Mouse (Mus musculus) megakaryocyte progenitor cell, adult 5-6 weeks (primary cell): ENCODE data around the gene Cfap299. TPM values are rescaled to one million over a fixed set of nuclear protein-coding genes. Genes with fewer than 3 reads are reported as not detected.
"Not testable (repeated sequence)": the region's sequence is repeated elsewhere in the genome, so short reads cannot be mapped to it uniquely, and the experiment has no call there.

Source experiments
- ATAC-seq: replicated peaks from 2 replicates; pipeline ENCODE4 v1.8.0; 2016; ENCODE audit warnings: mild to moderate bottlenecking, moderate TSS enrichment, inconsistent platforms; ENCODE audit not compliant: poor library complexity
- total RNA-seq, 2 experiments: library from RNA; stranded (forward) in 1 of 2; stranded (reverse) in 1 of 2; fragments of 157-497, 149-512 nt in 1 of 2; fragments of 200-1000 nt in 1 of 2; gene quantifications; 2 replicates each; pipeline versions ENCODE4 v1.2.3 to v1.2.4; 2015 to 2017

The Cfap299 gene
- not detected in 2 replicates for total RNA-seq (2015)
- not detected in 2 replicates for total RNA-seq (2017)

DNA sequence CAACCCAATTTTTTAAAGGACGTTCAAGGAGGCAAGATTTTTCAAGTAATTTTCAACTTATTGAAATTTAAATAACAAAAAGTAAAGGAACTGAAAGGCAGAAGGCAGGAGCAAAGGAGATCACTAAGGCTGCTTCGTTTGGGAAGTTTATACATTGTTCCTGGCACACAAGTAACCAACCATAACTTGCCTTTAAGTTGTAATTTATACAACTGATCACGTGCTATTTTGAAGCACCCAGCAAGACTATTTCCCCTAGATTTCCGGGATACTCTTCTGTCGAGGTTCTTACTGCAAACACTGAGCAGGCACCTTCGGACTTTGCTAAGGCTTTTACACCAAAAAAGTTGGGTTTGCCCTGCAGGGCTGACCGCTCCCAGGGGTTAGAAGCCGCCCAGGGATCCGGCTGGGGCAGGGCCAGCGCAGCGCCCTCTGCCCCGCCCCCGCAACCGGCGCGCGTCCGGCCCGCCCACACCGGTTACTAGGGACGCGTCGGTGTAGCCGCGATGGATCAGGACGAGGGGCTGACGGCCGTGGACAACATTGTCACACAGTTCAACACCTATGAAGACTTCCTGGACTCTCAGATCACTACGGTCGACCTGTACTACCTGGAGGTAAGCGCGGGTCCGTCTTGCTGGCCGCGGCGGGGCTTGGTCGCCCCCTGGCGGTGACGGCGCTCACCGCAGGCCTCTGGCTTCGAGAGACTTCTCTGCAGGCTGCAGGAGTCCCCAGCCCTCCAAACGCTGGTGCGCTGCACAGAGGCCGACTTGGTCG is at the start of gene Cfap299:
Cfap299 (plus strand) TSS at position 457 of the 777 bp plus-strand sequence.
- peak; percentile 99 for ATAC-seq

DNA sequence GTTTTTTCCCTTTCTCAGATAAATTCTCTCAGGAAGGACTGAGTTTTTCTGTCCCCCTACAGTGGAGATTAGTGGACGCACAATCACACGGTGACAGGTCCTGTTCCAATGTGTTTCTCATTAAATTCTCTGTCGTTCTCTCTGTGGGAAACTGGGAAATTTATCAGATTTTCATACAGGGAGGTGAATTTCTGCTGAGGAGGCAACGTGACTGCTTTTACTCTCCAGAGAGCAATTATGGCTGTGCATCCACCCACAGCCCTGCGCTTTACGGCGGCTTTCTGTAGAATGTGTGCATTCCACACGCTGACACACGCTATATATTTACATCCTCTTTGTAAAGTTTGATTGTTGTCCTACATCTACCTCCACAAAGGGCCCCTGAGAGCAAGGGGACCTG is 47.1 kb upstream of the Cfap299 start:
- ATAC-seq = no peak

DNA sequence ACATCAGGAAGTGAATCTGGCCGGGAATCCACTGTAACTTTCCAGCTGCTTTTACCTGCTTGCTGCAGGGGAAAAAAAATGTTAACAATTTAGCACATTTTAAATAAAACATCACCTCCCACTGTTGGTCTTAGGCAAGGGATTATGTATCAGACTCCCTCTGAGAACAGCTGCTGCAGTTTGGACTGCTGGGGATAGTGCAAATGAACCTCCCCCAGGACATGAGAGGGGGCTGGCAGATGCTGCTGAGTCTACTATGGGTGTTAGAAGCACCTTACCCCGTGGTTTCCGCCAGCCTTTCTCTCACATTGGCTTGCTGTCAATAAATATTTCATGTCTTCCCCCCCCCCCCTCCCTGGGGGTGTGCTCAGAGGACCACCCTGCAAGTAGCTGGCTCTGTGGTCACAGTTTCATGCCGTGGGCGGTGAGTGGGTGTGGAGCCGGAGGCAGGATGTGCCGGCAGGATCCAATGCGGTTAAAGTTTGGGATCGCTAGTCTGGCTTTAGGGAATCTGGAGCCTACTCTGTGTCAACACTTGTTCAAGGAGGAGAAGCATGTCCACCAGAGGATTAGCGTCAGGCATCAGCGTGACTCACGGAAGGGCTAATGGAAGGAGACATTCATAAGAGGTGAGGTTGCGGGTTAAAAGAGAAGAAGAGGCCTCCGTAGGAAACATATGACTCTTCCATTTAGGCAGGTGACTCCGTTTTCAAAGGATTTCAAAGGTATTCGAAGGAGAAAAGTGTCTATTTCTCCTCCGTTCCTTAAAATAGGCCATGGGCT is 45.2 kb upstream of the Cfap299 start:
- ATAC-seq = no peak

GRCm38 (mm10) chr5:98290642-98291041 is 38.5 kb upstream of the Cfap299 start:
- ATAC-seq = no peak

- ATAC-seq = no peak
Observed at GRCm38 (mm10) chr5:98292388-98293048, 36.6 kb upstream of the Cfap299 start.

GRCm38 (mm10) chr5:98293049-98293715 is 35.9 kb upstream of the Cfap299 start:
- ATAC-seq = no peak

DNA sequence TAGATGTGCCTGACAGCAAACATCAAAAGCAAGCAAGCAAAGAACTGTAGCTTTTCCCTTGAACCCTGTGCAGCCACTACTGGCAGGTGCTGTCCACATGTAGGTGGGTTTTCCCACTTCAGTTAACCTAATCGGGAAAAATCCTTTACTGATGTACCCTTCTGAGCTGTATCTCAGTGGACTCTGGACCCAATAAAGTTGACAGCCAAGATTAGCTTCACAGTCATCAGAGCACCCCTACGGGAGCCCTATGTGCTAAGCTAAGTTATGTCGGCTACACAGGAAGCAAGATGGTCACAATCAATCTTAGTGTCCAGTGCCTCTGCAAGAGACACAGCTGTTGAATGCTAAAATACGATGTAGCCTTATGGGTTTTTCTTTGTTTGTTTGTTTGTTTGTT is 29.0 kb upstream of the Cfap299 start:
- no peak for ATAC-seq

- no peak for ATAC-seq
Observed at GRCm38 (mm10) chr5:98305673-98306072, 23.4 kb upstream of the Cfap299 start.

DNA sequence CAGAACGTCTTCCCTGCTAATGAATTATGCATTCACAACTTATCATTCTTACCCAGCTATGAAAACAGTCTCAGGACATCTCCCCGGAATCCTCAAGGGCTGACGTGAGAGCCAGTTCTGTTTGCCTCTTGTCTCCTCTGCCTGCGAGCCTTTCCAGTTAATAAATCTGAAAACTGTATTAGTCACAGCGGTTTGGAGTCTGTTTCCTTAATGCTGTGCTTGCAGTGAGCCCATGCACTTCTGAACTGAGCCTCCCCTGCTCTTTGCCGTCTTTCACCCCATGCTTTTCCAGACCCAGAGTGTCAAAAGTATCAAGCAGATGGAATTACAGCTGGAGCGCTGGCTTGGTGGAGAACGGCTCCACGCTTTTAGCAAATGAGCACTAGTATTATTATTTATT is 22.6 kb upstream of the Cfap299 start:
- no peak for ATAC-seq

GRCm38 (mm10) chr5:98326625-98327024 is 2.5 kb upstream of the Cfap299 start:
- no peak for ATAC-seq

GRCm38 (mm10) chr5:98343751-98344150 is 14.6 kb downstream of the Cfap299 start:
- not testable (repeated sequence) for ATAC-seq

GRCm38 (mm10) chr5:98344581-98344980 is 15.5 kb downstream of the Cfap299 start:
- ATAC-seq = no peak

DNA sequence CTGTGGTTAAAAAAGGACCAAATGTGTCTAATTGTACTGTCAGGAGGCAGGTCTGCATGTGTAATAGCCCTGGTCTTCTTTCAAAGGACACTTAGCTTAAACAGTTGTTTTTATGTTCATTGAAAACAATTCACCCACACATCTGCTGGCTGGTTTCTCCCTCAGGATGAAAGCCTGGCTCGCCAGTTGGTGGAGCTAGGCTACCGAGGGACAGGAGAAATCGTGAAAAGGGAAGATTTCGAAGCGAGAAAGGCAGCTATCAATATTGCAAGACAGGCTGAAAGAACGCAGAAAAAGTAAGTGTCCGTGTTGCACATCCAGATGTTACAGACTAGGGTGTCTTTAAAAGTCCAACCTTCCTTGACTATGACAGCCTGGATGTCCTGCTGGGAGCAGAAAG is 17.0 kb downstream of the Cfap299 start:
- ATAC-seq = no peak

GRCm38 (mm10) chr5:98348605-98349004 is 19.5 kb downstream of the Cfap299 start:
- ATAC-seq = peak; percentile 85

DNA sequence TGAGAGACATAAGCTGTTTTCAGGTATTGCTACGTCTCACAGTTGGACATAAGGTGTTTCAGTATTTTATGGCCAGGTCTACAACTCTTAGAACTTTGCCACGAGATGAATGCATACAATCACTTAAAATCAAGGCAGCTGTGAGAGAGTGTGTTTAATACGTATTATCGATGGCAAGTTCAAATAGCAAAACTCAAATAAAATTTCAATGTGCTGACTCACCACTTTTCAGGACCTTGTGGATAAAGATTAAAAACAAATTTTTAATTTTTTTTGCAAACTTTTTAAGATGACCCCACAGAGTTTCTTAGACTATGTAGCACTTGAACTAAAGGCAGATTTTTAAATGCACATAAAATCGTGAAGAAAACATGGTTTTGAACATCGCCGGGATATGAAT is 30.8 kb downstream of the Cfap299 start:
- ATAC-seq = no peak

- ATAC-seq = no peak
Observed at GRCm38 (mm10) chr5:98360792-98361419, 31.8 kb downstream of the Cfap299 start.

DNA sequence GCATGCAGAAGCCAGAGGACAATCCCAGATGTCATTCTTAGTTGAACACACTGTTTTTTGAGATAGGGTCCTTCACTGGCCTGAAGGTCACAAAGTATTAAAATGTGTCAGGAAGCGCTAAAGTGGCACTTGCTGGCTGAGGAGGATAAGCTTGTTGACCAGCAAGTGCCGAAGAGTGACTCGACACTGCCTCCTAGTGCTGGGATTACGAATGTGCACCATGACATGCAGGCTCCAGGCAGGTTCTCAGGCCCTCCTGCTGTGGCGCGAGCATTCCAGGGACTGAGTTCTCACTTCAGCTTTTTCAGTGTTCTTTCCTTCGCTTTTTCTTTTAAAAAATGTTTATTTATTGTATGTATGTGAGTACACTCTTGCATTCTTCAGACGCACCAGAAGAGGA is 34.3 kb downstream of the Cfap299 start:
- peak; percentile 68; the same call in 1 of the 2 replicates for ATAC-seq

GRCm38 (mm10) chr5:98365340-98365739 is 36.2 kb downstream of the Cfap299 start:
- ATAC-seq = no peak

DNA sequence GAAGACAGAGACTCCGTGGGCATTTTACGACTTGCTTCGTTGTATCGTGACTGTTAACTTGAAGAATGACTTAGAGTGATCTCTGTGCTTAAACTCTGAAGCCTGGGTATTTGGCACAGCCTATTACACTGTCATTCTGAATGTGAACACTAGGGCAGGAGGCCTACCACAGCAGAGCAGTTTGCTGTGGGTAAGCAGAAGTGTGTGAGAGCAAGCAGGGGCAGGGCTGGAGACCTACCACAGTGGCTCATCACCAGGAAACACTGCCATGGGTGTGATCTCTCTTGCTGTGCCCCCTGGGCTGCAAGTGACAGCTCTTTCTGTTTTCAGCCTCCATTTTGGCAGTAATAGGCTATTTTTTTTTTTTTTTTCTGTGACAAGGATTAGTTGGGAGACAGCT is 39.7 kb downstream of the Cfap299 start:
- ATAC-seq = no peak

- ATAC-seq = no peak
Observed at GRCm38 (mm10) chr5:98369426-98369825, 40.3 kb downstream of the Cfap299 start.
